Mouse (Mus musculus) embryo, embryonic 10.5 days (tissue): ENCODE data around the gene Galr2.

Experiments used
- DNase-seq: peaks from one replicate; pipeline ENCODE4 v3.0.0-alpha.2; 2015; ENCODE audit warnings: low spot score

Galr2 gene

DNA sequence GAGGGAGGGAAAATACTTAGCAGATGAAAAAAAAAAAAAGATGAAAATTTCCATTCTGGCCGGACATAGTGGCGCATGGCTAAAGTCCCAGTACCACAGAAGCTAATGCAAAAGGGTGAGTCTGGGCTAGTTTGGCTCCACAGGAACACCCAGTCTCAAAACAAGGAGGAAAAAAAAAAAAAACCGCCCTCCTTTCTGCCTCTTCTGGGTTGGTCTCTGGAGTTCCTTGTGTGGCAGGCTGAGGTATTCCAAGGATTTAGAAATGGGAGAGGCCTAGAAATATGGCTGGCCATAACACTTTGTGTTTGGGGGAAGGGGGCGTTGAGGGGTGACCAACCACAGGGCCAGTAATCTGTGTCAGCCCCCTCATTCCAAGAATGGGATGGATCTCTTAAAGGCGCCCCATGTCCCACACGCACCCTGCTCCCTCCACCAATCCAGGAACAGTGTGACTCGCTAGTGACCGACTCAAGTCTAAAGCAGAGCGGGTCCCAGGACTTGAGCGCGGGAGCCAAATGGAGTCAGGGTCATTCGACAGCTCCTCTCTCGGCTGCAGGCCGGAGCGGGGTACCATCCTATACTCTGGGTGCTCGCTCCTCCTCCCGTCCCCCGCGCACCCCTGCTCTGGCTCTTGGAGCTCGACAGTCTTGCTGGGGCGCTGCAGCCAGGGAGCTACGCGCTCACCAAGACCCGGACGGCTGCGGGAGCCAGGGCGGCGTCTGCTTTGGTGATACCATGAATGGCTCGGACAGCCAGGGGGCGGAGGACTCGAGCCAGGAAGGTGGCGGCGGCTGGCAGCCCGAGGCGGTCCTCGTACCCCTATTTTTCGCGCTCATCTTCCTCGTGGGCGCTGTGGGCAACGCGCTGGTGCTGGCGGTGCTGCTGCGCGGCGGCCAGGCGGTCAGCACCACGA, at the start of gene Galr2:
Gene Galr2 (plus strand): TSS at position 189 of the 913 bp plus-strand sequence.
- peak; percentile 40 for DNase-seq

DNA sequence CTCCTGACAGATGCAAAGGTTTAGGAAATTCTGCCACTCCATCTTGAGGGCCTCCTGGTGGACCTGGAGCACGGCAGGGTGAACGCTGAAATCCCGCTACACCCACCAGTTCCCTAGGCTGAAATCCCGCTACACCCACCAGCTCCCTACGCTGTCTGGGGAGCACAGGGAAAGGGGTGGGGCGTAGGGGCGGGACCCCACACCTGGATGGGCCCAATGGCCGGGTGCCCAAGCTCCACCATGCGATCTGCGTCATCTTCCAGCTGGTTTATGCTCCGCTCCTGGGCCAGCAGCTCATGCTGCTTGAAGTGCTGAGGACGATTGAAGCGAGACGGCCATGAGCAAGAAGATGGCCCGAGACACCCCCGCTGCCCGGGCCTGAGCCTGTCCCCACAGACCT, 48.3 kb upstream of the Galr2 start:
- no peak for DNase-seq

DNA sequence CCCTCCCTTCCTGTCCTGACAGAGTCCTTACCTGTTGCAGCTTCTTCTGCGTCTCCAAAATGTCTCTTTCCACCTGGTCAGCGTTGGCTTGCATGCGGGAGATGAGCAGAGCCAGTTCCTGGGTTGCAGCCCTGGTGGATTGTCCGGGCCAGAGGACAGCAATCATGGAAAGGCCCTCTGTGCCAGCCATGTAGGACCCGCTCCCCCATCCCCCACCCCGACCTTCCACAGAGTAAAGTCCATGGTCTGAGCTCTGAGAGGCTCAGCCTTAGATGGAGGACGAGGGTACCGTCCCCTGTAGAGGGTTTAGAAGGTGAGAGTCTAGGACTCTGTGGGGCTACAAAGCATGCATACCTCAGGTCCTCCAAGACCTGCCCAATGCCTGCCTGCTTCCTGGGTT, 45.8 kb upstream of the Galr2 start:
- no peak for DNase-seq

DNA sequence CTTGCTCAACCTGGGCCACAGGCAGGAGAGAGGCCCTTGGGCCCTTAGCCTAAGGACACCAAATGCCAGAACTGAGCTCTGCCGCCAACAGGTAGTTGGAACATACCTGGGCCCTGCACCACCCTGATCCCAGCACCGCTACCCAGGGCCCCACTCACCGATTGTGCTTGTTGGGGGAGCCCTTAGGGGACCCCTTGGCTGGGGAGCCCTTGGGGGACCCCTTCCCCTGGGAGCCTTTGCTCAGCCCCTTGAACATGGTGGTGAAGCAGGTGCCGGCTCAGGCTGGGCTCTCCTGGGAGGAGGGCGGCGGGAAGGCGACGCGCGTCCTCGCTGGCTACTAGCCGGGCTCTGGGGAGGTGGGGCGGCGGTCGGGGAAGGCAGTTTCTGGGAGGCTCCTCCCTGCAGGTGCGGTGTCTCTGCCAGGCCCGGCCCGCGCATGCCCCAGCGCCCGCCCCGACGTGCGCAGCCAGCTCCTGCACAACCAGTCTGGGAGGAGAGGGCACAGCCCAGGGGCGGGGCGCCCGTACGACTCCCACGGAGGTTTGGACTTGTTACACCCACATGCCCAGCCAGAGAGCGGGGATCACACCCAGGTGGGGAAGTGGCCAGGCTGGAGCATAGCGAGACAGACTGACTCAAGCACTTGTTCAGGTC, 42.9 kb upstream of the Galr2 start, which contains the start of gene Evpl:
Gene Evpl (minus strand): TSS at position 336 of the 654 bp plus-strand sequence.
- no peak for DNase-seq

DNA sequence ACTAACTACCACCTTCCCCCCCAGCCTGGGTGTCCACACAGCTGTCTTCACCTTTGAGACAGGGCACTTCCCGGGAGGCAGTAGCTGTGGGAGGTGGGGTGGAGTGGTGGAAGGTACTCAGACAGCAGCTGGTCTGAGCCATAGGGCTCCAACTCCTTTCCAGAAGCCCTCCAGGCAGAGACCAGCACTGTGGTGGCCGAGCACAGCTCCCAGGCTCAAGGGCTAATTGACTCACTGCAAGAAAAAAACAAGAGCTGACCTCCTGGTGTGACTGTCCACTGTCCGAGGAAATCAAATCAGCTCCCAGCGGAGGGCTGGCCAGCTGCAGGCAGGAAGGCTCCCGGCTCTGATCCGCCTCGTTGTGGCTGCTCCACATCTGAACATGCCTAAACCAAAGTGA, 40.9 kb upstream of the Galr2 start:
- peak; percentile 59 for DNase-seq

DNA sequence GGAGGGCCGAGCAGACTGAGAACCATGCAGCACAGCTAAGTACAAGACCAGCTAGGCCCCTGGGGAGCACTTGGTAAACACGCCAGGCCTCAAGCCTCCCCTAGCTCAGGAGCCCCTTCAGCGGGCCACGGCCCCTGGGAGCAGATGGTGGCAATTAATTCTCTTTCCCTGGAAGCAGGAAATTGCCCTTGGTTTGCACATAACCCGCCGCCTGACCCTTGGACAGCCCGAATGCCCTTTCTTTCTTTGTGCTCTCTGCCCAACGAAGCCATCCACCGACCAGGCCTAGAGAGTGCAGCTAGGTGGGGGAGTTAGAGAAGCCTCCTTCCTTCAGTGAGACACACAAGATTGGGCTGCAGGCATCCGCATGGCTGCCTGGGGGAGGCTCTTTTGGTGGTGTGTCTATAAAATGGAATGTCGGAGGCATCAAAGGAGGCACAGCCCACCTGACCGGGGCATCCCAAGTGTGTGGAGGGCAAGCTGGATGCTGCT, 38.9 kb upstream of the Galr2 start:
- DNase-seq = peak; percentile 77

DNA sequence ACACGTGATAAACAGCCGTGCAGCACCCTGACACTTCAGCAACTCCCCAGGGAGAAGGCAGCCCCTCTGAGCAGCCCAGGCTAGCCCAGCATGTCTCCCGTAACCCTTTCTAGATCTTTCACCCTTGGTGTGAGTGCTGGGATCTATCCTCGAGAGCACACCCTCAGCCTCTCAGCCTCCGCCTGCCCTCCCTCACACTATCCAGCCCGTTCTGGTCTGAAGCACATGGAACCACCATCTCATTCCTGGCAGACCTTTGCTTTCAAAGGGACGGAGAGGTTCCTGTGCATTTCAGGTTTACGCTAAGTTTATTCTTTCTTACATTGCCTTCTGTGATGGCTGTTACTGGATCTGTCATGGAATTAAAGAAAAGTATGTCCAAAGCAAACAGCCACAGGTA, 36.2 kb upstream of the Galr2 start:
- no peak for DNase-seq

DNA sequence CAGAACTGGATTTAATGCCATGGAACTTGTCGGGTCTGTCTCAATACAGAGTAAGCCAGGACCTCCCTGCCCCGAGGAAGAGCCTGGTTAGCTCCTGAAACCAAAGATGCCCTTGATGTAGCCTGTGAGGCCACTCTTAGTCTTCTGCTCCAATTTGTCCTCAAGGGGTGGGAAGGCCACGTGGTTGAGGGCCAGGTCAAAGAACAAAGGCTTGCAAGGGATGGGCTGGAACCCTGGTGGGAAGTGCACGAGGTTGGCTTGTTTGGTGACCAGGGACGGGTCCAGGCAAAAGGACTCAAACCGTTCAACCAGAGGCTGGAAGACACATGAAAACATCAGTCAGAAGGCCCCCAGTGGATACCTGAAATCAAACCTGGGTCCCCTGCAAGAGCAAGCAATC, 35.1 kb upstream of the Galr2 start:
- DNase-seq = no peak

DNA sequence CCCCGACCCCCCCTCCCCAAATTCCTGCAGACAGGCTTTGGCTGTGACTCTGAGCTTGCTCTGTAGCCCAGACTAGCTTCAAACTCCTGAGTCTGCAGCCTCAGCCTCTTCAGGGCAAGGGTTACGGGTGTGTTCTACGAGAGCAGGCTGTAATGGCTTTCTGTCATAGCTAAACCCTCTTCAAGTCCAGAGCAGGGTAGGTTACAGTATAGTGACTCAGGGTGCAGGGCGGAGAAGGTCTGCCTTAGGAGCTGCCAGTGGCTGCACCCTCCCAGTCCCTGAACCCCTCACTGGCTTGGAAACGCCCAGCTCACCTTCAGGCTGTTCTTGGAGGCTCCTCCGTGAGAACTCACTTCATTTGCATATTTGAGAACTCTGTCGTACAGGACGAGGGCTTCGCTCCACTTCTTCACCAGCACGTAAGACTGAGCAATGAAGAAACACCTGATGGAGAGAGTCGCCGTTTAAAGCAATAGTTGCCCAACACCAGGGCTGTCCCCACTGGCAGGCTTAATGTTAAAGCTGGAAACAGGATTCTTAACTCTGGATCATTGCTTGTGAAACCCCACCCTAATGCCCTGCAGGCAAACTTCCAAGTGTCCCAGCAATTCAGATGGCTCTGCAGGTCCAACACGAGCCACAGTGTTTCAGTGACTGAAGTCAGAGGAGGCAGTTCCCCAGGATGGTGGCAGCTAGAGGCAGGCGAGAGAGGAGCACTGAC, 33.1 kb upstream of the Galr2 start:
- DNase-seq = no peak

DNA sequence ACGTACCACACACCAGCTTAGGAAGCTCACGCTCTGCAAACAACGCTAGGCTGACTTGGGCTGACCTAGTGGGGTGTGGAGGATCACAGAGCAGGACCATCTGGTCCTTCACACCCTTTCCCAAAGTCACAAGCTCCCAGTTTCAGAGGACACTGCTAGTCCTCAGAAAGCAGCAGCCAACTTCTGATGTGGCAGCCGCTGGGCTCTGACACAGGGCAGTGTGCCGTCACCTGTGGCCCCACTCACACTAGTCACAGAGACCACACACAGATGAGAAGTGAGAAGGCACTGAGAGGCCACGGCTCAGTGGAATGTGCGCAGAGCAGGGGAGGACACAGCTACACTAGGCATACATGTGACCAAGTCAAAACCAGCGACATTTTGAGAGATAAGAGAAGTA, 29.8 kb upstream of the Galr2 start:
- no peak for DNase-seq

DNA sequence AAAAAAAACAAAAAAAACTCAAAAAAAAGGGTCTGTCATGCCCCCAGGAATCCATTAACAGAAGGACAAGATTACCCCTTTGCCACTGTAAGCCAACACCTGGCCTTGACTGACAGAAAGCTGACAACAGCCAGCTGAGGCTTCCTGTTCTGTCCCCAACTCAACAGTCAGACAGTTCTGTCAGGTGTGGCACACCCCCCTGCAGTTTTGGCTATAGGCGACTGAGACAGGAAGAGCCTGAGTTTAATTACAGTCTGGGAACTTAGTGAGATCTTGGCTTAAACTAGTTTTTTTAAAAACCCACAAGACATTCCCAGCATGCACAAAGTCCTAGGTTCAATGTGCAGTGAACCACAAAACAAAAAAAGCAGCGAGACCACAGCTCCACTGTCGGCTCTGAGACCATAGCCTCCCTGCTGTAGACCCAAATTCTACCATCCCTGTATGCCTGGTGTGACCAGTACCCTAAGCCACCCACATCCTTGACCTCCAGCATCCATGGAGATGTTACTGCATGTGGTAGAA, 27.6 kb upstream of the Galr2 start:
- DNase-seq = no peak

DNA sequence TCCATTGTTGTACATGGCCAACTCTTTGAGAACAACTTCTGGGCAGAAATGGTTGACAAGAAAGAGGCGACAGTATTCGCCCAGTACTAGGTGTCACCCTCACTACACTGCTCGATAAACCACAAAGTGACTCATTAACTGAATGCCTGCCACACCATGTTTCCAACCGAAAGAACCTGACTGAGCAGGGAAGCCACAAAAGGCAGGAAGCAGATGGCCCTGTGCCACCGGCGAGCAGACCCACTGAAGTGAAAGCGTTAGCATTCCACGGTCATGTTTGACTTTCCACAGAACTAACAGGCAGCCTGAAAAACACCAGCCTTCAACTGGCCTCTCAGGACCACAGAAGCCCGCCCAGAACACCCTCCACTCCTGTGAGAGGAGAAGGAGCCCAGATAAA, 26.1 kb upstream of the Galr2 start:
- DNase-seq = no peak

DNA sequence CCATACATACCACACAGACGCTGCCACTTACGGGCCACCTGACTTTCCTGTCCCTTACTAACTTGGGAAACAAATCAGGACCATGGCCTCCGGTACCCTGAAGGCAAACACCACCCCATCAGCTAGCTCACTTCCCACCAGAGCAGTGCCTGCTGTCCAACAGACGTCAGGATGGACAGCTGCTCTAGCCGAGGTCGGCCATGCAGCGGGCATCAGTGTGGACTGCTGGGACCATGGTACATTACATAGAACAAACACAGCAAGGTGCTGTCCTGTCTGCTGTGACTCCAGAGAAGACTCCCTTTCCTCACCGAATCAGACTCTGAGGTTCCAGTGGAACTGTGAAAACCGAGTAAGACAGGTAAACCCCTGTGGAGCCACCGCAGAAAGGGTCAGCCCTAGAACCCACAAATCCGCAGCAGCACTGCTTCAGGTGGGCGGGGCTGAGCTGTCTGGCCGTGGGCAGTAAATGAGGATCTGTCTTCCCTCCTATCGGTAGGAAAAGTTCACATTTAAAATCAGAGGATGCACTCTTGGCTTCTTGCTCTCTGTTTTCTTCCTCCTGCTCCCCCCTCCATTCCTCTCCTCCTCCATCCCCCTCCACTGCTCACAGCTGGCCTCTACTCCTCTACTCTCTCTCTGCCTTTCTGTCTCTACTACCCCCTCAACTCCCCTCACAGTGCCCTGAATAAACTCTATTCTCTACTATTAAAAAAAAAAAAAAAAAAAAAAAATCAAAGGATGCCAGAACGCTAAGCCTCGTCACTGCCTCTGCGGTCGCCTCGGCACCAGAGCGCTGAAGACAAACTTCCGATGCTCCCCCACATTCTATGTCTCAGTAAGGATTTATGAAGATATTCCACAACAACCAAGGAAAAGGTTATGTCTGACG, 25.4 kb upstream of the Galr2 start:
- no peak for DNase-seq

DNA sequence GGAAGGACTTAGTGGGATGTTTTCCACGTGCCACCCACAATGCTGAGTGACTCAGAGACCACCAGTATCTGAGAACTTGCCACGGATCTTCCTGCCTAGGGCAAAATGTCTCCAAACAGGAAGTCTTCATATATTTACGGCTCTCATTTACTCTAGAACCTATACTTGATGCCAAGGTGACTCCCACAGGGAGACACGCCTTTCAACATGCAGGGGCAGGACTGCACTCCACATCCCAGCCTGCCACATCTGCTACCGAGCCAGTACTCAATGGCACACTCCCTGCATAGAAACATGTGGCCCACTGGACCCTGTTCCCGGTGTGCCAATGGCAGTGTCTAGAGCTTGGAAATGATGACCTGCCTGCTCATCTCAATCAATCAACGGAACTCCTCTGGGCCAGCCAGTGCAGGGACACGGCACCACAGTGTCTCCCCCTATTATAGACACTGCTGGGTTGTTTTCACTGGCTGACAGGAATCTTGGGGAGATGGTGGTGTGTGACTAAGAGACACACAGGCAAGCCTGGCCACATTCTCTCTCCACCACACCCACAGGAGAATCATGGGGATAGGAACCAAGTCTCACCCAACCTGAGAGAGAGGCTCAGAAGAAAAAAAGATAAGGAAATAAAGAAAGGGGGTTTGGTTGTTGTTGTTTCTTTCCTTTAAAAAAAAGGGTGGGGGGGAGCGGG, 24.6 kb upstream of the Galr2 start:
- no peak for DNase-seq

DNA sequence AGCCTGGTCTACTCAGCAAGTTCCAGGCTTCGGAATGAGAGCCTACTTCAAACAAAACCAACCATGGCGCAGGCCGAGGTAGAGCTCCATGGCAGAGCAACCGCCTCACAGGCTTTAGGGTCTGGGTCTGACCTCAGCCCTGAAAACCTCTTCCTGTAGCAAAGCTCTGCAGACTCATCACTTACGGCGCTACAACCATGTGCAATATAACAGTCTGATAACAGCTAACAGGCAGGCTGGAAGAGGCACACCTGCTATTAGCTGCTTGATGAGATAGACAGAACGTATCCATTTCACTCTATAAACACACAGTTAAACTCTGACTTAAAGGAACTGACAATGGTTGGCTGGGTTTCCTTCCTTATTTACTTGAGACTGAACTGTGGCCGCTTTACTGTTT, 21.3 kb upstream of the Galr2 start:
- no peak for DNase-seq

DNA sequence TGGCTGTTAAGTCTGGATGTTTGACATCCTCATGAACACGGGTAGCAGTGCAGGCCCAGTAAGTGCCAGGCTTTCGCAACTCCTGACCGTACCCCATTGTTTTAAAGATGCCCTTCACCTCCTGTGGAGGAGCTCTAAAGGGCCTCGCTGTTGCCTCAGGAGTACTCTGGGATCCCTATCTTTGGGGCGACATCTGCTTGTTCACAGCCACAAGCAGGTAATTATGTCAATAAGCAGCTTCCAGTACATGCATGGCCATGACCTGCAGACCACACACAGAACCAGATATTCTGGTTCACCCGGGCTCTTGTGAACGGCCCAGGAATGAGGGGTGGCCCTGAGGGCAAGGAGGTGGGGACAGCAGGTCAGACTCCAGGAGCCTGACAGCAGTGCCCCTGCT, 20.5 kb upstream of the Galr2 start:
- DNase-seq = no peak

DNA sequence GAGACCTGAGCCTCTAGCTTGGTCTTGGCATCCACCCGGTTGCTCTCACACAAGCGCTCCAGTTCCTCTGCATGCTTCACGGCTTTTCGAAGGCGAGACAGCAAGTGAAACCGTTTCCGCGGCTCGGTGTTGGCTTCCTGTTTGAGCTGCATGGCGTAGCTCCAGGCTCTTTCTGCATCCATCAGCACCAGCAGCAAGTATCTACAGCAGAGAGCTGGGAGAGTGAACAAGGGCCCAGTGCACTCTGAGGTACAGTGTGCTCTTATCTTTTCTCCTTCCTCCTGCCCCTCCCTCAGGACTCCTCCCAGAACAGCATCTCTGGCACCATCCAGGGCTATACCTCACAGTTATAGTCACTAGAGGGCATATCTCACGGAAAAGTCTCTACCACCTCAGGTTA, 15.4 kb upstream of the Galr2 start:
- DNase-seq = no peak

DNA sequence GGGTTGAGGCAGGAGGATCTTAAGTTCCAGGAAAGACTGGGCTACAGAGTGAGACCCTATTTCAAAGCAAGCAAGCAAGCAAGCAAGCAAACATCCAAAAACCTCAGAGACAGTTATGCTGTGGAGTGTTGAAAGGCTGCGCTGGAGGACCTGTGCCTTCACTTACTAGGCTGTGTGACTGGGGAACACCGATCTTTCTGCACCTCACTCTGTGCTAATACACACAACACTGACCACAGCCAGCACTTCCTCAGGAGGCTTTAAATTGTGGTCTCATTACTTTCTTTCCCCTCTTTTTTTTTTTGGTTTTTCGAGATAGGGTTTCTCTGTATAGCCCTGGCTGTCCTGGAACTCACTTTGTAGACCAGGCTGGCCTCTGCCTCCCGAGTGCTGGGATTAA, 14.9 kb upstream of the Galr2 start:
- DNase-seq = no peak

DNA sequence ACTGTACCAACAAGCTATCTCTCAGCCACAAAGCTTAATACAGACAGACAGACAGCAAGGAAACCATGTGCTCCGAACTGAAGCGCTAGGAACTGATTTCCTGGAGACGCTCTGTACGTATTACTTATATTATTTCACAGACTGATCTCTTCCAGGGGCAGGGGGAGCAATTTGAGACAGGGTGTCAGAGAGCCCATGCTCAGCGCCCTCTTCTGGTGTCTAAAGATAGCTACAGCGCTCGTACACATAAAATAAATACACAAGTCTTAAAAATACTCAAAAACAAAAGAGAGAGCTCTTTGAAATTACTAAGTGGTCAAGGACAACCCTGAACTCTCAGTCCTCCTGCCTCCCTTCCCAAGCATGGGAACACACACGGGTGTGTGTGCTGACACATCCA, 13.1 kb upstream of the Galr2 start:
- peak; percentile 33 for DNase-seq

DNA sequence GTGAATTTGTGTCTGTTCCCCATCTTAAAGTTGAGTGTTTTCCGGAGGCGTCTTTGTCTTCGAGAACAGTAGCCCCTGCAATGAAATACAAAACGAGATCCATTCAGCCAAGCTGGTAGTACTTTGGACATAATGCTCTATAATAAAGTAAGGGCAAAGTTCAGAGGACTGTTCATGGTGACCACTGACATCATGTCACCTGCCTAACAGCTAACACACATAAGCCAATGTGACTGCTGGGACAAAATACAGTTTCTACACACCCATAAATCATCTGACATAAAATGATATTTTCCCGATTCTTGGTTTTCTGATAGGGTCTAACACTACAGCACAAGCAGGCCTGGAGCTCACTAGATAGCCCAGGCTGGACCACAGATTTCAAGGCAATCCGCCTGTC, 12.4 kb upstream of the Galr2 start:
- DNase-seq = no peak

DNA sequence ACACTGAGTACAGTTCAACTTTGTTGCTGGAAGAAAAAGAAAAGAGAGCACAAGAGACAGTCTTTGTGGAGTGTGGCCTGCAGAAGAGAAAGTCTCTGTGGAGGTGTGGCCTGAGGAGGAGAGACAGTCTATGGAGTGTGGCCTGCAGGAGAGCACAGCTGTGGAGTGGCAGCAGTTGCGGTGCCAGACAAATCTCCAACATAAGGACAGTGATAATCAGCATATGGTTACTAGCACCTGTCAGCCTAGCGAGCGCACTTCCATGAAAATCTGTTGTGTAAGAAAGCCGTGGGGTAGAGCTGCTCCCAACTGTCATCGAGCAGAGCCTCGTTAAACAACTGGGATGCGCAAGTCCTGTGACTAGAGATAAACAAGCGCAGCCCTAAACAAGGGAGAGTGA, 11.2 kb upstream of the Galr2 start:
- DNase-seq = no peak
